Mouse (Mus musculus): ENCODE measurements around the gene Ppp4r3a.

Gene Ppp4r3a

GRCm38 (mm10) chr12:100993146-100993545, 90.4 kb downstream of the Ppp4r3a start:
- DNase-seq (ENCODE audit: low spot score): no peak

GRCm38 (mm10) chr12:100992505-100992904, 91.0 kb downstream of the Ppp4r3a start:
- no peak for DNase-seq (ENCODE audit: low spot score)

DNA sequence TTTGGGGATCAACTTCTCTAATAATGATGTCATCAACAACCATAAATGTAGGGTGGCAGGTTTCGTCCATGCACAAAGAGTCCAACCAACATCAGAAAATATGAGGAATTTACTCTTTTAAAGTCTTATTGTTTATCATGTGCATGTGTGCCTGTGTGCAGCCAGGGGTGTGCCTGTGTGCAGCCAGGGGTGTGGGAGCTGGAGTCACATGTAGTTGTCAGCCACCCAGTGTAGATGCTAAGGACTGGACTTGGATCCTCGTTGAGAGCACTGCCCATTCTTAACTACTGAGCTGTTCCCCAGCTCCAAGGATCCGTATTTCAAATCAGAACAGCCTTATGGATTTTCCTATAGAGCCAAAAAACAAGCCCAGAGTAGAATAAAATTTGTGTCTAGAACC, 92.4 kb downstream of the Ppp4r3a start:
- no peak for DNase-seq (ENCODE audit: low spot score)

- DNase-seq (ENCODE audit: low spot score): peak; percentile 74
Measured at GRCm38 (mm10) chr12:100990291-100990690, 93.2 kb downstream of the Ppp4r3a start.

DNA sequence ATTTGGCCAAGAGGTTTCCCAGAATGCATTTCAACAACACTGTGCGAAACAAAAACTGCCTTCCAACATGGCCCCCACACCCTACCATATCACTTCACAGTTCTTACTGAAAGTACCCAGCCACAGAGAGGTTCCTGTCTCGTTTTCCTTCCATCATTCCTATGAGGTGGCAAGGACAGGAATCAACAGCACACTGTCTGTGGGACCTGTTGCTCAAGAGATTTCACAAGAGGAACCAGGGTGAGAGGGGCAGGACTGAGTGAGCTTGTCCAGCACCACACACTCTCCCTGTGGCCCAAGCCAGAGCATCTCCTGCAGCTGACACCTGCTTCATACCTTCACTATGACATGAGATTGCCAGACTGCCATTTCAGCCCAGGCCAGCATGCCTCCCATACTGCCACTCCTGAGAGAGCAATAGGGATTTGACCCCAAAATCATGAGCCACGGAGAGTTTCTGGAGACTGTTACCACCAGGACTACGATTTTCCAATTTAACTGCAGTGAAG, 93.7 kb downstream of the Ppp4r3a start:
- no peak for DNase-seq (ENCODE audit: low spot score)

Data from retina, embryonic 14.5 days (tissue).